Mouse (Mus musculus) olfactory bulb, adult 2 months (tissue): ENCODE data around the gene Ppp1r12a.

Source experiments
- CTCF ChIP-seq: fragments of 200-500 bp; IDR thresholded peaks from 2 replicates; pipeline ENCODE4 v1.5.1; 2012; ENCODE audit warnings: low read depth, mild to moderate bottlenecking, low read length, moderate library complexity; ENCODE audit not compliant: insufficient read depth
- POLR2A ChIP-seq: fragments of 200-500 bp; IDR thresholded peaks from 2 replicates; pipeline ENCODE4 v1.6.1; 2012; ENCODE audit warnings: mild to moderate bottlenecking, low read depth, low read length, moderate library complexity; ENCODE audit not compliant: insufficient read depth

GRCm38 (mm10) chr10:108180313-108180712 is 18.3 kb downstream of the Ppp1r12a start:
- TF ChIP-seq CTCF (no peak), POLR2A (no peak)
